Mouse (Mus musculus) E14TG2a.4 (cell line): ENCODE results near the gene Ube2d1.

Experiments
- H3K27me3 ChIP-seq: 2 replicates; pipeline ENCODE4 v1.6.1; 2014; ENCODE audit warnings: low read length, control low read depth; ENCODE audit not compliant: insufficient read depth
- H3K36me3 ChIP-seq: 2 replicates; pipeline ENCODE4 v1.6.1; 2014; ENCODE audit warnings: low read length, control low read depth; ENCODE audit not compliant: insufficient read depth
- H3K4me1 ChIP-seq: replicated peaks from 2 replicates; pipeline ENCODE4 v1.6.1; 2014; ENCODE audit warnings: low read depth, low read length, control low read depth
- H3K4me3 ChIP-seq: replicated peaks from 2 replicates; pipeline ENCODE4 v1.5.1; 2014; ENCODE audit warnings: mild to moderate bottlenecking, low read length
- H3K9me3 ChIP-seq: 2 replicates; pipeline ENCODE4 v1.6.1; 2014; ENCODE audit warnings: low read length, control low read depth
- CTCF ChIP-seq: conservative IDR thresholded peaks from 2 replicates; pipeline ENCODE4 v1.5.1; 2014; ENCODE audit warnings: low read length
- NANOG ChIP-seq: IDR thresholded peaks from 2 replicates; pipeline ENCODE4 v1.6.1; 2014; ENCODE audit warnings: borderline replicate concordance, low read length, mixed read lengths
- POU5F1 ChIP-seq: IDR thresholded peaks from 2 replicates; pipeline ENCODE4 v1.6.1; 2014; ENCODE audit warnings: low read length, borderline replicate concordance

Ube2d1 gene

GRCm38 (mm10) chr10:71225894-71226293 lies 59.2 kb downstream of the Ube2d1 start:
- Histone ChIP-seq H3K9me3 (peaks cover 7% of the 10 kb centered on the region), H3K27me3 (no peaks in the 10 kb centered on the region), H3K4me1 (peaks cover 28% of the 10 kb centered on the region), H3K36me3 (peaks cover 78% of the 10 kb centered on the region), H3K4me3 (peak overlapping the region; percentile 41; the same call in 1 of the 2 replicates)
- TF ChIP-seq NANOG (no peak), CTCF (peak; percentile 92)

GRCm38 (mm10) chr10:71223101-71223500 lies 62.0 kb downstream of the Ube2d1 start:
- TF ChIP-seq CTCF (no peak), POU5F1 (no peak), NANOG (no peak)

GRCm38 (mm10) chr10:71222639-71223038 lies 62.4 kb downstream of the Ube2d1 start:
- Histone ChIP-seq H3K36me3 (peaks cover 47% of the 10 kb centered on the region), H3K4me1 (peaks cover 36% of the 10 kb centered on the region)
- no peak for TF ChIP-seq NANOG
- no peak for TF ChIP-seq CTCF
- TF ChIP-seq POU5F1, result no peak

More at GRCm38 (mm10) chr10:71223101-71223500, 62.0 kb downstream of the Ube2d1 start:
- Histone ChIP-seq H3K36me3 (peaks cover 52% of the 10 kb centered on the region), H3K4me3 (no peak overlapping the region), H3K27me3 (no peaks in the 10 kb centered on the region), H3K4me1 (peaks cover 32% of the 10 kb centered on the region), H3K9me3 (peaks cover 7% of the 10 kb centered on the region)

DNA sequence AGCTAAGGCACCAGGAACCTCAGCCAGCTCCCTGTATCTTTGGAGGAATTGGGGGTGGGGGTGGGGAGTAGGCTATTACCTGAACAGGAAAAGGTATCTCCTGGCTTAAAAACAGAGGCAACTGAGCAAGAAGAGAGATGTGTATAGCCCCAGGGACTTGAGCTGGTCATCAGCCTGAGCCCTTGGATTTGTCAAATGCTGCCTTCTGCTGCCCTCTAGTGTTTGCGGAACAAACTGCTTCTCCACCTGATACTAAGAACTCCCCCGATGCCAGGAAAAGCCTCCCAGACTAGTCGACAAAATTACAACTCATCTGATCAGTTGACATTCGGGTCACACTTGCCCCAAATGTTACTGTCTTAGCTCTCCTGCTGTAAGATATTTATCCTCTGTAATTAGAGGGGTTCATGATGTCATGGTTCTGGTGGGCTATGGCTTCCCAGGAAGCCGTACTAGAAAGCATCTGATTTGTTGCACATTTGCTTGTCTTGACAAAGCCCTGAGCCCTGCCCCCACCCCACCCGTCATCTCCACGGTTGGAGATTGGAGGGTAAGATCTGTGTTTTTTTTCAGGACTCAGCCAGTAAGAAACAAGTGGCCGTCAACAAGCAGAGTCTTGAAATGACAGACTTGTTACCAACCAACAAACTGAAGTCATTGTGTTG lies 66.7 kb downstream of the Ube2d1 start:
- Histone ChIP-seq H3K27me3 (peaks cover 23% of the 10 kb centered on the region; the same call in 1 of the 2 replicates), H3K36me3 (peaks cover 17% of the 10 kb centered on the region), H3K9me3 (peaks cover 7% of the 10 kb centered on the region), H3K4me1 (peaks cover 33% of the 10 kb centered on the region), H3K4me3 (peak overlapping the region; percentile 65)
- no peak for TF ChIP-seq NANOG
- peak; percentile 87 for TF ChIP-seq CTCF
- TF ChIP-seq POU5F1, result no peak

More at GRCm38 (mm10) chr10:71222639-71223038, 62.4 kb downstream of the Ube2d1 start:
- H3K27me3 ChIP-seq, result no peaks in the 10 kb centered on the region
- H3K4me3 ChIP-seq, result no peak overlapping the region
- H3K9me3 ChIP-seq, result peaks cover 7% of the 10 kb centered on the region

GRCm38 (mm10) chr10:71215996-71216395 lies 69.1 kb downstream of the Ube2d1 start:
- Histone ChIP-seq H3K9me3 (no peaks in the 10 kb centered on the region), H3K4me1 (peaks cover 24% of the 10 kb centered on the region), H3K27me3 (peaks cover 23% of the 10 kb centered on the region; the same call in 1 of the 2 replicates), H3K36me3 (no peaks in the 10 kb centered on the region), H3K4me3 (no peak overlapping the region)
- TF ChIP-seq NANOG, result no peak
- TF ChIP-seq CTCF, result no peak
- no peak for TF ChIP-seq POU5F1
